Mouse (Mus musculus) thymus, adult 2 months (tissue): Measurements from ENCODE around the gene Stxbp4. TPM values are rescaled to one million over a fixed set of nuclear protein-coding genes. Genes with fewer than 3 reads are reported as not detected.

Experiments used
- DNase-seq: peaks from one replicate; pipeline ENCODE4 v3.0.0; 2021
- H3K27ac ChIP-seq: fragments of 200-500 bp; 2 replicates; pipeline ENCODE4 v1.5.1; 2012; ENCODE audit warnings: low read length, control low read depth; ENCODE audit not compliant: control insufficient read depth, insufficient read depth
- H3K27me3 ChIP-seq: fragments of 200-500 bp; 2 replicates; pipeline ENCODE4 v1.6.1; 2012; ENCODE audit warnings: mild to moderate bottlenecking, low read length, moderate library complexity, mixed read lengths; ENCODE audit not compliant: control insufficient read depth, insufficient read depth
- H3K36me3 ChIP-seq: fragments of 200-500 bp; 2 replicates; pipeline ENCODE4 v1.6.1; 2012; ENCODE audit warnings: mild to moderate bottlenecking, low read length, moderate library complexity; ENCODE audit not compliant: control insufficient read depth, insufficient read depth
- H3K4me1 ChIP-seq: fragments of 200-500 bp; replicated peaks from 2 replicates; pipeline ENCODE4 v1.6.1; 2012; ENCODE audit warnings: low read length; ENCODE audit not compliant: control insufficient read depth, insufficient read depth
- H3K4me3 ChIP-seq: fragments of 200-500 bp; 2 replicates; pipeline ENCODE4 v1.5.1; 2012; ENCODE audit warnings: mild to moderate bottlenecking, low read length, control low read depth, moderate library complexity; ENCODE audit not compliant: control insufficient read depth, insufficient read depth
- CTCF ChIP-seq: fragments of 200-500 bp; IDR thresholded peaks from 2 replicates; pipeline ENCODE4 v1.5.1; 2012; ENCODE audit warnings: mild to moderate bottlenecking, control low read depth, low read length, moderate library complexity, borderline replicate concordance; ENCODE audit not compliant: control insufficient read depth, poor library complexity, insufficient read depth; ENCODE audit errors: extremely low read depth
- POLR2A ChIP-seq: fragments of 200-500 bp; IDR thresholded peaks from 2 replicates; pipeline ENCODE4 v1.6.1; 2012; ENCODE audit warnings: mild to moderate bottlenecking, low read length, control low read depth, moderate library complexity; ENCODE audit not compliant: control insufficient read depth, poor library complexity, insufficient read depth; ENCODE audit errors: extremely low read depth
- WGBS: fragments of 180-500 bp; shearing (Covaris S2); methylation state at CpG from one replicate; pipeline ENCODE4 v1.1.7; 2018; 5-methylcytosine and 5-hydroxymethylcytosine counted together
- polyA plus RNA-seq: library from polyadenylated mRNA; depleted of rRNA; stranded (reverse); fragments of >200 nt; gene quantifications from 2 replicates; pipeline ENCODE4 v1.2.3, GENCODE M21; 2012

The Stxbp4 gene
- polyA plus RNA-seq, 1 experiment, result 4.1 TPM

DNA sequence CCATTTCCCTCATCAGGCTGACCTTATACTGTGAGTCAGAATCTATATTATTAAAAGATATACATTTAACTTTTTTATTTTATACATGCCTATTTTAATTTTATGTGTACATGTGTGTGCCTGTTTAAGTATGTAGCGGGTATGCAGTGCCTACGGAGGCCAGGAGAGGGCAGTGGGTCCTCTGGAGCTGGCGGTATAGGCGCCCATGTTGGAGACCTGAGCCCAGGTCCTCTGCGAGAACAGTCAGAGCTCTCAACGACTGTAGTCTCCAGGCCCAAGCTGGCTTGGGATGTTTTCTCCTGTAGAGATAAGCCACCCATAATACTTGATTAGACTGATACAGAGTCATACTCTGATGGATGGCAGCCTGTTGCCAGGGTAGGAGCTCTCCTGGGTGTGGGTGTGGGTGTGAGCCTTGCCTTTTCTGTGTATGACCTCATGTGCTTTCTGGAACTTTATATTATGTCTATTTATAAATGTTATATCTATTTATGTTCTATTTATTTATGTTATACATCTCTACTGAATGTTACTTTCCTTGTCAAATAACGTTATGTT is 62.3 kb downstream of the Stxbp4 start:
- no peaks in the 10 kb centered on the region for H3K27me3 ChIP-seq
- no peak overlapping the region for H3K4me3 ChIP-seq
- no peaks in the 10 kb centered on the region for H3K36me3 ChIP-seq
- no peaks in the 10 kb centered on the region for H3K4me1 ChIP-seq
- TF ChIP-seq CTCF (no peak), POLR2A (no peak)
- WGBS, result 99% methylated on average over 7 of the region's 7 CpGs
- no peak overlapping the region for H3K27ac ChIP-seq
- DNase-seq, result no peak

DNA sequence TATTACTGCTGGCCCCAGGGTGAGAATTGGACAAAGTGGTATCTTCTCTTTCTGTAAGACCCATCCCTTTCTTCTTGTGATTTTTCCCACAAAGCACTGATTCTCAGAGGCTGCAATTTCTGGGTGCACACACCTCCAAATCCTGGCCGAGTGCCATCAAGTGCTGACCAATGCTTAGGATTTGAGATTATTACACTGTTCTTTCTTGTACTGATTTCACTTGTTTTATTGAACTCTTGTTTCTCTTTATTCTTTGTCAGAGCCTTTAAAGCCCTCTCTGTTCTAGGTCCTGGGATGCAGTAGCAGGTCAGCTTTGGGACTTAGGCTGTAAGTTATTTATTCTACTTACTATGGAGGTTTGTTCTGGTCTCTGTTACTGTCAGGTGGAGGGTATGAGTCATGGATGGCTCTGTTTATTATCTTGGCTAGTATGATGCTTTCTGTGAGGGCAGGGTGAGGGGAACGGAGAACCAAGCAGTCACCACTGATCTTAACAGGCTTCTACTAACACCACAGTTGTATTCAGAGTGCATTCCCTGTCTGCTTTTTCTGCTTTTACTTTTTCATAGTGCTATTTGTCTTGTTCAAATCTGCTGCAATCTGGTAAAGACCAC is 67.1 kb downstream of the Stxbp4 start:
- no peaks in the 10 kb centered on the region for H3K36me3 ChIP-seq
- H3K4me1 ChIP-seq, result no peaks in the 10 kb centered on the region
- WGBS, result 93% methylated on average over 2 of the region's 2 CpGs
- DNase-seq, result no peak
- H3K27me3 ChIP-seq, result no peaks in the 10 kb centered on the region
- TF ChIP-seq CTCF (no peak), POLR2A (no peak)
- H3K4me3 ChIP-seq, result no peak overlapping the region
- no peak overlapping the region for H3K27ac ChIP-seq

DNA sequence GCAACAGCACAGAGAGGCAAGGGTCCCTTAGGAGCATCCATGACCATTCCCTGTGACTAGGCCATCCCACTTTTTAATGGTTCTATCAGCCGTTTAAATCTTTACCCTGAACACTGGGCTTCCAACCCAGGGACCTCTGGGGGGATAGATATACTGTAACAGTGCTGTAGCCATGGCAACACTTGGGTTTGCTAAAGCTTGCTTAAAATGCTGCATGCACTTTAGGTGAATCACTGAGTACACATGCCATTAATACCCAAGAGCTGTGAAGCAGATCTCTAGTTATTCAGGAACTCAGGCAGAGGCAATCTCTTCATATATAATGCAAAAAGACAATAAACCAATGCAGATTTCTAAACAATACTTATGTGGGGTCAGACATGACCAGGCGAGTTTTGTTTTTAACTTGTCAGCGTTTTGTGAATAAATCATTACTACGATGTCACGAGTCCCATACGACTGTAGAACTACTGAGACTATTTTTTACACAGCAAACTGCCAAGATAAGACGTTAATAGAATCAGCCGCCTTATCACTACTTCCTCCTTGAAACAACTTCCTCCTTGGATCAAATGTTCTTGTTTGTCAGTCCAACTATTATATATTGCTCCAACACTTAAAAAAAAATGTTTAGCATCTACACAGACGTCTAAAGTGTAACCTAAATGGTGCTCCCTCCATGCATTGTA is 79.4 kb downstream of the Stxbp4 start:
- Histone ChIP-seq H3K27ac (no peak overlapping the region), H3K4me3 (no peak overlapping the region), H3K4me1 (no peaks in the 10 kb centered on the region), H3K27me3 (no peaks in the 10 kb centered on the region), H3K36me3 (no peaks in the 10 kb centered on the region)
- 33% methylated on average over 9 of the region's 9 CpGs for WGBS
- DNase-seq, result no peak
- TF ChIP-seq POLR2A (no peak), CTCF (no peak)

DNA sequence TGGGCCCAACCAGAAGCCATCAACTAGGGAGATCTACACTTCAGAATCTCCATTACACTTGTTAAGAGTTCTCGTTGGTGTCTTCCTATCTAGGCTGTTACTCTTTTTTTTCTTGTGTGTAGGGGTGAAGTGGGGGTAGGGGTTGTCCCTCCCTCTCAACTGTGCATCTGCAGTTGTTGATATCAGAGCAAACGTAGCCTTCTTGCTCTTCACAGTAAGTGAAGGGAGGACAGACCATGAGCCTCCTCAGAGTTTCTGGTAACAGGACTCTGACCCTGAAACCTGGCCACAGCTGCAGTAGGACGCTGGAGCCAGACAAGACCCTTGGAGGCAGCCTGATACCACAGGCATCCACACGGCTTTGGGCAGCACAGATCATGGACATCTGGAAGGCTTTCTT is 81.4 kb downstream of the Stxbp4 start:
- DNase-seq, result no peak
- WGBS, result 88% methylated on average over 4 of the region's 4 CpGs
- no peaks in the 10 kb centered on the region for H3K4me1 ChIP-seq
- no peak overlapping the region for H3K27ac ChIP-seq
- no peaks in the 10 kb centered on the region for H3K27me3 ChIP-seq
- TF ChIP-seq CTCF (no peak), POLR2A (no peak)
- no peak overlapping the region for H3K4me3 ChIP-seq
- no peaks in the 10 kb centered on the region for H3K36me3 ChIP-seq

DNA sequence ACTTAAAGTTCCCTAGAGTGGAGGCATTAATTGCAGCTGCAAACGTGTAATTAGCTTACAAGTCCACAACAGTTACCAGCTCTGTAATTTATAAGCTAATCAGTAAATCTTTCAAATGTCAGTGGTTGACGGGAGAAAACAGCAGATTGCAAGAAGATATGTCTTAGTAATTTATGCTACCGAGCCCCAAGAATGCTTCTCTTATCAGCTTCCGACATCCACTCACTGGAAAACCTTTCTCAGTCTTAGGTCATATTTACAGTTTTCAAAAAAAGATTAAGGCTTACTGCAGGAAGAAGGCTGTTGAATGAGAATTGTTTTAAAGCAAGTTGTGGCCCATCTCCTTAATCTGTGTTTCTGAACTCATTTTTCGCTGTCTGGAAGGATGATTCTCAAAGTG is 83.9 kb downstream of the Stxbp4 start:
- Histone ChIP-seq H3K4me3 (no peak overlapping the region), H3K4me1 (peaks cover 2% of the 10 kb centered on the region), H3K27me3 (no peaks in the 10 kb centered on the region), H3K27ac (no peak overlapping the region), H3K36me3 (no peaks in the 10 kb centered on the region)
- DNase-seq, result no peak
- TF ChIP-seq CTCF (no peak), POLR2A (no peak)
- WGBS, result 67% methylated on average over 5 of the region's 5 CpGs

DNA sequence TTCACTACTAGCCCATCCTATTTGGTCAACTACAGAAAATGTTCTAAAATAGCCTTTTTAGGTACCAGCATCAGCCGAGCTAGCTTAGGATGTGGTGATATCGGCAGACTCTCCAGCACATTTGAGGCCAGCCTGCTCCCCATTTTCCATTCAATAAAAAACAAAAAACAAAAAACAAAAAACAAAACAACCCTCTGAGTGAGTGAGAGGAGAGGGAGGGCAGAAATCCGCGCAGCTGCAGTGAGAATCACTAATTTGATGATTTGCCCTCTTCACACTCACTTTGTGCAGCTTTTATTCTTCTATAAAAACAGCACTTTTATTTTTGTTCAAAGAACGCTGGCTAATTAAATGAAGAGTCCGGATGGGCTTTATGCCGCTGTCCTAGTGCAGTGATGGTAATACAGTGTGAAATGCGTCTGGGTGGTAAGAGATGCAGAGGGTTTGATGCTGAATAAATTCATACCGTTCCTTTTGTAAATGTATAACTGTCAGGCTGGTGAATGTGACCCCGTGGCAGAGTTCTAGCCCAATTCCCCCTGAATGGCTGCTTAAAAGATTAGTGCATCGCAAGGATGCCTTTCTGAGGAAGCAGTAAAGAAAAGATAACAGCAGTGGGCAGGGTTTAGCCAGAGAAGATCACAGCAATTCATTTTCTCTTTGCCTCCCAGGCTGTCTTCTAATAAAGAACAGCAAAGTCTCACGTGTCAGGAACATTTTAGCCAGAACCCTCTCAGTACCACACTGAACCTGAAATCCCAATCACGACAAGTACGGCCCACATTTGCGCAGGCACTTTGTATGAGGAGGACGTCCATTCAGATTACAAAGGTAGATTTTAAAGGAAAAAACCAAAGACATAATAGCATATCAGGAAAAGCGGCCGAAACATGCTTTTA is 85.3 kb downstream of the Stxbp4 start:
- WGBS, result 92% methylated on average over 18 of the region's 18 CpGs
- DNase-seq, result no peak
- Histone ChIP-seq H3K4me1 (peaks cover 4% of the 10 kb centered on the region), H3K4me3 (no peak overlapping the region), H3K27me3 (no peaks in the 10 kb centered on the region), H3K27ac (no peak overlapping the region), H3K36me3 (no peaks in the 10 kb centered on the region)
- TF ChIP-seq POLR2A (no peak), CTCF (no peak)
